Mouse (Mus musculus): ENCODE measurements around the gene Inhbe. TPM values are rescaled to one million over a fixed set of nuclear protein-coding genes. Genes with fewer than 3 reads are reported as not detected.

The Inhbe gene
- polyA plus RNA-seq, 1 experiment from 2014 or later, result 0.03 TPM

DNA sequence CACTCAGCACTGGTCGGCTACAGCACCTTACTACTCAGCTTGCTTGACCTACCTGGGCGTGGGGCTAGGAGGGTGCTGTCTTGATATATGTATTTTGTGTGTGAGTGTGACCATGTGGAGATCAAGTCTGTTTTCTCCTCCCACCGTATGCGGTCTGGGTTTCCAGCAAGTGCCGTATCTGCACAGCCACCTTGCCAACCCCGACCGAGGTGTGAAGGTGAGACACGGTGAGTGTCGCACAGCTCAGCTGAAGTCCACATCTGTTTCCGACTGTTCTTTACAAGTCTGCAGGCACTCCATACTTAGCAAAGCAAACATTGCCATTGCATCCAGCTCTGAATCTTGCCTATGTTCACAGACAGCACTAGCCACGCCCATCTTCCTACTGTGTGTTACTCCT lies 51.1 kb downstream of the Inhbe start:
- Histone ChIP-seq H3K27me3 (no peaks in the 10 kb centered on the region), H3K9me3 (replicated peaks) (no peaks in the 10 kb centered on the region)

DNA sequence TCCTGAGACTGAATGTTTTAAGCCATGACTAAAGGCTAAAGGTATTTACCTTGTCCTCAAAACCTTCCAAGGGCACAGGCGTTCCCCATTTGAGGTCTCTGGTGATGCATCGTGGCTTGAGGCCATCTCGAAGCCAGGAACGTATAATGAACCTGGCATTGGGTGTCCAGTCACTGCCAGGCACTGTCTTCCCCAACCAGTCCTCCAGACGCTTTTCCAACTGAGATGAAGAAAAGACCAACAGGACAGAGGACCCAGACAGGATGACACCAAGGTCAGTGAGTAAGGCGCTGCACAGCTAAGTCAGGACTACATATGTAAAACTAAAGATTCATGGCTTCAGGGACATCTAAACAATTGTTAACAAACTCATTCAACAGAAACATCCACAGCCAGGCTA lies 53.9 kb downstream of the Inhbe start:
- no peak overlapping the region for H3K27ac ChIP-seq
- no peak overlapping the region for H3K4me2 ChIP-seq
- H3K4me3 ChIP-seq, result no peak overlapping the region
- H3K27me3 ChIP-seq, result no peaks in the 10 kb centered on the region
- 90% methylated on average over 6 of the region's 6 CpGs for WGBS
- ATAC-seq (replicated peaks; ENCODE audit: insufficient number of reproducible peaks, insufficient read depth, low FRiP score, low read depth), result no peak
- no peak overlapping the region for H3K9ac ChIP-seq
- H3K36me3 ChIP-seq, result peaks cover 89% of the 10 kb centered on the region
- H3K9me3 ChIP-seq (replicated peaks), result no peaks in the 10 kb centered on the region
- H3K4me1 ChIP-seq (replicated peaks), result peaks cover 13% of the 10 kb centered on the region

More for the DNA sequence above, 51.1 kb downstream of the Inhbe start:
- Histone ChIP-seq H3K9ac (no peak overlapping the region), H3K4me3 (no peak overlapping the region), H3K36me3 (peaks cover 93% of the 10 kb centered on the region), H3K4me1 (replicated peaks) (no peaks in the 10 kb centered on the region), H3K27ac (no peak overlapping the region), H3K4me2 (no peak overlapping the region)
- no peak for ATAC-seq (replicated peaks; ENCODE audit: insufficient number of reproducible peaks, insufficient read depth, low FRiP score, low read depth)
- 91% methylated on average over 11 of the region's 11 CpGs for WGBS

Other genes with a start within 250 kb of the Inhbe start
- 48.5 and 61.8 TPM in 2 replicates for gene Os9, start 233.3 kb downstream of the Inhbe start, polyA plus RNA-seq (2015; fragmentation: Nextera tagmentation; extraction: Ambion mirVana)
- gene B4galnt1, start 189.2 kb downstream of the Inhbe start, polyA plus RNA-seq (2015; fragmentation: Nextera tagmentation; extraction: Ambion mirVana), result 1.5 and 5.7 TPM in 2 replicates
- 15.6 and 16.7 TPM in 2 replicates for gene Slc26a10, start 173.8 kb downstream of the Inhbe start, polyA plus RNA-seq (2015; fragmentation: Nextera tagmentation; extraction: Ambion mirVana)
- 24.7 and 32.5 TPM in 2 replicates for gene Arhgef25, start 164.3 kb downstream of the Inhbe start, polyA plus RNA-seq (2015; fragmentation: Nextera tagmentation; extraction: Ambion mirVana)
- 63.5 and 86.0 TPM in 2 replicates for gene Dtx3, start 158.7 kb downstream of the Inhbe start, polyA plus RNA-seq (2015; fragmentation: Nextera tagmentation; extraction: Ambion mirVana)
- 23.2 and 27.0 TPM in 2 replicates for gene Pip4k2c, start 142.8 kb downstream of the Inhbe start, polyA plus RNA-seq (2015; fragmentation: Nextera tagmentation; extraction: Ambion mirVana)
- gene Kif5a, start 91.1 kb downstream of the Inhbe start, polyA plus RNA-seq (2015; fragmentation: Nextera tagmentation; extraction: Ambion mirVana), result 0.35 and 2.3 TPM in 2 replicates
- gene Dctn2, start 88.0 kb downstream of the Inhbe start, polyA plus RNA-seq (2015; fragmentation: Nextera tagmentation; extraction: Ambion mirVana), result 127 and 152 TPM in 2 replicates
- gene Mbd6, start 65.4 kb downstream of the Inhbe start, polyA plus RNA-seq (2015; fragmentation: Nextera tagmentation; extraction: Ambion mirVana), result 10.6 and 15.7 TPM in 2 replicates
- gene Mars, start 42.6 kb downstream of the Inhbe start, polyA plus RNA-seq (2015; fragmentation: Nextera tagmentation; extraction: Ambion mirVana), result 75.4 and 78.4 TPM in 2 replicates
- 2.0 and 11.0 TPM in 2 replicates for gene Arhgap9, start 32.4 kb downstream of the Inhbe start, polyA plus RNA-seq (2015; fragmentation: Nextera tagmentation; extraction: Ambion mirVana)
- 0.58 and 1.5 TPM in 2 replicates for gene Gli1, start 12.4 kb downstream of the Inhbe start, polyA plus RNA-seq (2015; fragmentation: Nextera tagmentation; extraction: Ambion mirVana)
- 0.10 TPM in 1 of 2 replicates, not detected in the other for gene Inhbc, start 16.0 kb upstream of the Inhbe start, polyA plus RNA-seq (2015; fragmentation: Nextera tagmentation; extraction: Ambion mirVana)
- 30.9 and 33.7 TPM in 2 replicates for gene R3hdm2, start 25.9 kb upstream of the Inhbe start, polyA plus RNA-seq (2015; fragmentation: Nextera tagmentation; extraction: Ambion mirVana)
- 0.62 and 1.1 TPM in 2 replicates for gene Stac3, start 147.3 kb upstream of the Inhbe start, polyA plus RNA-seq (2015; fragmentation: Nextera tagmentation; extraction: Ambion mirVana)
- gene Ndufa4l2, start 160.6 kb upstream of the Inhbe start, polyA plus RNA-seq (2015; fragmentation: Nextera tagmentation; extraction: Ambion mirVana), result 49.7 and 53.6 TPM in 2 replicates
- 89.8 and 106 TPM in 2 replicates for gene Shmt2, start 168.0 kb upstream of the Inhbe start, polyA plus RNA-seq (2015; fragmentation: Nextera tagmentation; extraction: Ambion mirVana)
- 1.2 and 2.9 TPM in 2 replicates for gene Nxph4, start 180.1 kb upstream of the Inhbe start, polyA plus RNA-seq (2015; fragmentation: Nextera tagmentation; extraction: Ambion mirVana)

All from heart, embryonic 15.5 days (tissue).